Comparison of ENCODE assay signal across 14 mouse cellular contexts in genomic region chr5:29107276-29107675, GRCm38 (mm10).
A peak's percentile ranks its signal among the peaks of the same experiment; 100 is the strongest.
DNase-seq lines count a peak whose midpoint lies in the region.
"Had no signal": no experiment of that assay in that cellular context is flagged by ENCODE, and none has a peak within 500 bp of the region (broad histone marks: within the 10 kb centered on the region; RNA-seq: fewer than 3 reads in every experiment).

No protein-coding gene starts in this region.

- peak; percentile 61 to 86 for DNase-seq in adrenal gland, adult (ENCODE audit: inconsistent age in 2 of 2, low spot score in 1 of 2)
- no peak for DNase-seq in adrenal gland, postnatal 25 days
- peak; percentile 62 for DNase-seq in adrenal gland, adult 8-10 months
- peak; percentile 56 for DNase-seq in adrenal gland, postnatal 14 days
- DNase-seq in natural killer cell, adult 2 months (ENCODE audit: low spot score in 2 of 2) = no peak
- DNase-seq in yolk sac, embryonic 10.5 days (ENCODE audit: low spot score) = no peak
- DNase-seq: B cell, adult 2 months; cerebellum, adult 11 months; cerebellum, adult 18-20 months; cerebellum, adult 8-10 months; cerebellum, adult 9-11 months; cerebellum, postnatal 14 days; cerebellum, postnatal 36 days; embryo, embryonic 11 days had no signal

Comparison
In these comparisons a context has a peak if more than half of its experiments do, and no peak if none do; other contexts are left out.
1. DNase-seq: peak in adrenal gland, adult (2 of 2), adrenal gland, adult 8-10 months (single experiment) and adrenal gland, postnatal 14 days (single experiment); none in adrenal gland, postnatal 25 days (single experiment), natural killer cell, adult 2 months (0 of 2) and yolk sac, embryonic 10.5 days (single experiment).